Mouse (Mus musculus) cerebellum, adult 18-20 months (tissue): ENCODE data around the gene Plekhm3.

Experiments used
- DNase-seq, 2 experiments: peaks; one replicate each; pipeline ENCODE4 v3.0.0; 2021

The Plekhm3 gene

DNA sequence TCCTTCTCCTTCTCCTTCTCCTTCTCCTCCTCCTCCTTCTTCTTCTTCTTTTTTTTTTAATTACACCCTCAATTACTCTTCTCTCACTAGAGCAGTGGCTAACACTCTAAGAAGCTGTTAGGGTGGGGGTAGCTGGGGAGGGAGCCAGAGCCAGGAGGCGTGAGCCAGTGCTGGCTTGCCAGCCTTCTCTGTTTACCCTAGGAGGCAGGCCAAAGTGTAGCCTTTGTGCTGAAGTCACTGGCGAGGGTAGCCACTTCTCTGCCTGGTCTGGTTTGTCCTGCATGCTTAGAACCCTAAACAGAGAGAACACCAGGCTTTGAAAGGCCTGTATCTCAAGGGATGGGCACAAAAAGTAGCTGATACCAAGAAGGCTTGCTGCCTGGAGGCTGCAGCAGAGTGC is 199.4 kb downstream of the Plekhm3 start:
- DNase-seq = no peak

DNA sequence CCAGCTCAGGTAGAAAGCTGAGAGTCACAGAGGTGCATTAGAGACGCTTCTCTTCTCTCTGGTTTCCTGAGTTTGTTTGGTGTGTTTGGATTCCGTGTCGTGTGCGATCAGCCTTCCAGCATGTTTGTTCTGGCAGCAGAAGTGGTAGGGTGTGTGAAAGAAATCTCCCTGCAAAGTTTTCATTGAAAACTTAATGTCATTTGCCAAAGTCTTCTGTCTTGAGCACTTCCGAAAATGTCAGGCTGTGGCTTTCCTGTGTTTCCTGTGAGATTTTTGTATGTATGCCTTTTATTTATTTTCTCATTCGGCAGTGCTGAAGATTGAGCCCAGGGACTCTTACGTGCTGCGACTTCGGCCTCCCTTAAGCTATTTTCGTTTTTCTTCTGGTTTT is 200.0 kb downstream of the Plekhm3 start:
- no peak for DNase-seq

DNA sequence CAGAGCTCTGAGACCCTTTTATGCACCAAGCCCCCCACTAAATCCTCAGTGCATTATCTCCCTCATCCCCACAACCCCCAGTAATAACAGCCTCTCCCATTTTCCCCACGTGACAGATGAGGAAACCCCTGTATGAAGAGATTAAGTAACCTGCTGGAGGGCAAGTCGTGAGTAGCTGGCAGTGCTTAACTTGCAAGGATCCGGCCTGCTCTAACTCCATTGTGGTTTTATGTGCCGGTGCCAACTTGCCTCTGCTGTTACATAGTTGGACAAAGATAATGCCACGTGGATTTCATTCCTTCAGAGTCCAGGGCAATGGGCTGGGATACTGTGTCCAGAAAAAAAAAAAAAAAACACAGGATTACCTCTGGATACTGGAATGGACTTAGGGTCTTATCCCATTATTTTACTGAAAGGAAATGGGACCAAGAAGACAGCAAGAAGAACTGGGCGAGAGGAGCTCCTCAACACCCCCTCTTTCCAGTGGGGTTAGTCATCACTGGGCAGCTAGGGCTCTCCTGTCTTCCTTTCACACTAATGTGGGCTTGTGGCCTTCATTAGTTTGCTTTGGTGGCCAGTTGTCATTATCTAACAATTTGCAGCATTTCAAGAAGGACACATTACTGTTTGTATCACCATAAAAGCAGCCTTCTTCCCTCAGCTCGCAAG is 200.5 kb downstream of the Plekhm3 start:
- no peak for DNase-seq

DNA sequence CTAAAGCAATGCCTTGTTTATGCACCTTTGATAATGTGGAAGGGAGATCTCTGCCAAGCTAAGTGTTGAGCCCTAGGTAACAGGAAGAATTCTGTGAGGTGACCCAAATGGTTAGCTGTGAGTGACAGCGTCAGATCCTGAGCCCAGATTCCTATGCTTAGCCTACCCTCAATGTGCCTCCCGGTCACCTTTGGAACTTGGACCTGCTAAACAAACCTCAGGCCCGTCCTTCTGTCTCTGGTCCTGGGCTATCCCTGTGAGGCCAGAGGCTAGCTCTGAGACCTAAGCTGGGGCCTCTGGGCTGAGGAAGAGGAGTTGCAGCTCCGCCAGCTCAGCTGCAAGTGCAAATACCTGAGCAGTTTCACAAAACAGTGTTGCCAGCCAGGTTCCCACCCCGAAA is 202.0 kb downstream of the Plekhm3 start:
- DNase-seq = no peak

DNA sequence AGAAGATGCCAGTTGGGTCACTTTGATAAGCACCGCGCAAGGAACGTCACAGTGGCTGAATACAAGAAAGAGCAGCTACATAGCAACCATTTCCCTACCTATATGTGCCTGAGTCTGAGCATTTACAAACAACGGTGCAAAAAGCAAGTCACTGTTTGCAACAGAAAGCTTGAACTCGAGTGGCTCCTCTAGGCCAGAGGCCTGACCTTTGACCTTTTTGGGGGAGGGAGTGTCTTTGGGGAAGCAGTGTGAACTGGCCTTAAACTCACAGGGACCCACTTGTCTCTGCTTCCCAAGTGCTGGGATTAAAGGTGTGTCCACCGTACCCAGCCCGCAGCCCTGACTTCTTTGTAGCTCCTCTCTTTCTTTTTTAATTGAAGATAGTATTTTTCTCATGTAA is 203.0 kb downstream of the Plekhm3 start:
- no peak for DNase-seq

DNA sequence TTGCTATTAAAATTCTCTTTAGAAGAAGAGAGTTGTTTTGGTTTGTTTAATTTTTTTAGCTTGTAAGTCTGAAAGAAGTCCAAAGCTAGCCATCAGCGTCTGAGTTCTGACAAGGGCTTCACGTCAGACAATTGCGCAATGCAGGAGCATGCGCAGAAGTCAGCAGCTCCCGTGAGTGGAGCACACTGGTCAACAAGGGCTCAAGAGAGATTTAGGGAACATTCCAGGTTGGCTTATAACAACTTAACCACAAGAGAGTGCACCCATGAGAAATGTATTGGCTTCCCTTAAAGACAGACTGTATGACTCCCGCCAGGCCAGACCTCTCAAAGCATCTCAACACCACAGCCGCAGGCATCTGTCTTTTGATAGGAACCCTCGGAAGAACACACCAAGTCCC is 203.5 kb downstream of the Plekhm3 start:
- no peak for DNase-seq

DNA sequence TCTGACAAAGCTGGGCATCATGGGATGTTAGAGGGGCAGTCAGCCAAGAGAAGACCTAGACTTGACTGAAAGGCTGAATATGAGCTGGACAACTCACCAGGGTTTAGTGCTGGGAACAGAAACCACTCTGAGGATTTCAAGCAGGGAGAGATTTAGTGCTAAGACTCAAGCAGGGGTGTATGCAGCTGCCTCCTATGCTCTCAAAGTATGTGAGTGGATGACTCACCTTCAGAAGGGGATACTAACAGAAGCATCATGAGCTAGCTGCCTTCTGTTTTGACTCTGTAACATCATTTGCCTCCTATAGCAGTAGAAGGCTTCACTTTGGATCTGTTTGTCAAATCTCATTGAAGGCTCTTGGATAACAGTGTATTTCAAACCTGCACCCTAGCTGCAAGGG is 212.0 kb downstream of the Plekhm3 start:
- no peak for DNase-seq

DNA sequence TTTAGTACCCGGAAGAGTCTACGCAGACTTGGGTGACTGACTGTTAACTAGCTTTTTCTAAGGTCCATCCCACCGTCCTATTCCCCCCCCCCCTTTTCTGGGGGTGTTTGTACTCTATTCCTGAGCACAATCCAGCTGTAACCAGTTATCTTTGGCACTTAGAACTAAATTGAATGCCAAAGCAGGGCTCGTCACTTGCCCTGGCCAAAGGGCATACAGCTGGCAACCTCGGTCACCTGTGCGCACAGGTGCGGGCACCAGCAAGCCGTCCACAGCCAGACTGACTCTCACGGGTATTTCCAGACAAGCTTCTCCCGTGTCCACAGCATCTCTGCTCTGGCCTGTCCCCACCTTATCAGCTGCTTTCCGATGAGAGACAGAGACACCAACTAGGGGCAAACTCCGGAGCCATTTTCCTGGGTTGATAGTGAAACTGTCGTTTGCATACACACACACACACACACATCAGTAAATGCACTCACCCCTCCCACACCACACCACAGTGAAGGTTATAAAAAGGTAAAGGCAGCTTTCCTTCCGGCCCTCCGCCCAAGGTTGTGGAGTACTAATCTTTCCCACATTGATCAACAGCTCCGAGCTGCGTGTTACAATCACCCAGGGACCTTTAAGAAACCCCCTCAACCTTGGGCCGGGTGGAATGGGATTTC is 213.7 kb downstream of the Plekhm3 start:
- DNase-seq = no peak

DNA sequence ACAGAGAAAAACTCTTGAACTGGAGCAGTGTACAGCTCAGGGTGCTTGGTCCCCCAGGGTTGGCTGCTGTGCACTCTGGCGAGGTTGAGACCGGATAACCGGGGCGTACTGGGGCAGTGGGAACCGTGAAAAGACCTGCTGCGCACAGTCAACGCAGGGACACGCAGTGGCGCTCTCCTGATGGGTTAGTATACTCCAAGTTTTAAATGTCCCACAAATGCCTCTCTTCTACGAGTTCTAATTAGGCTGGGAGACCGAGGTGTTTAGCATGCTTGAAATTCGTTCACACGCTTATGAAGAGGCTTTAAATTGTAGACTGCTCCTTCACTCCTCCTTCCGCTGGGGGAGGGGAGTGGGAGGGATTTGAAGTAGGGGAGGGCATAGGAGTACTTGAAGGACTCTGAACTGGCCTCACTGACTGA is 218.0 kb downstream of the Plekhm3 start:
- DNase-seq = peak; percentile 8 to 9

DNA sequence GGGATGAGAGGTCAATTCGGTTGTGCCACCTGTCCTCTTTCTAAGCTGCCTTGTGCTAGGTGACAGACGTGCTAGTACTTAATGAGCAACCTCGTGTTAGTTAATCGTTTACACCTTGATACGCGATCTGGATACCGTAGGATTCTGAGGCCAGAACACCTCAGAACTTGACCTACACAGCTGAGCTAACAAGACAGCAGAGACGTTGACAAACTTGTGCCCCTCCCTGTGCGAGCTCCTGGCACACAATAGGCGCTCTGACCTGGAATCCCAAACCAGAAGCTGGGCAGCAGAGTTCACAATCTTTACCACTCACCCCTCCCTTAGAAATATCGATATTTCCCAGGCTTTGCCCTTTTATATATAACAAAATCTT is 218.5 kb downstream of the Plekhm3 start:
- peak in 1 of 2 experiments; percentile 12 for DNase-seq

DNA sequence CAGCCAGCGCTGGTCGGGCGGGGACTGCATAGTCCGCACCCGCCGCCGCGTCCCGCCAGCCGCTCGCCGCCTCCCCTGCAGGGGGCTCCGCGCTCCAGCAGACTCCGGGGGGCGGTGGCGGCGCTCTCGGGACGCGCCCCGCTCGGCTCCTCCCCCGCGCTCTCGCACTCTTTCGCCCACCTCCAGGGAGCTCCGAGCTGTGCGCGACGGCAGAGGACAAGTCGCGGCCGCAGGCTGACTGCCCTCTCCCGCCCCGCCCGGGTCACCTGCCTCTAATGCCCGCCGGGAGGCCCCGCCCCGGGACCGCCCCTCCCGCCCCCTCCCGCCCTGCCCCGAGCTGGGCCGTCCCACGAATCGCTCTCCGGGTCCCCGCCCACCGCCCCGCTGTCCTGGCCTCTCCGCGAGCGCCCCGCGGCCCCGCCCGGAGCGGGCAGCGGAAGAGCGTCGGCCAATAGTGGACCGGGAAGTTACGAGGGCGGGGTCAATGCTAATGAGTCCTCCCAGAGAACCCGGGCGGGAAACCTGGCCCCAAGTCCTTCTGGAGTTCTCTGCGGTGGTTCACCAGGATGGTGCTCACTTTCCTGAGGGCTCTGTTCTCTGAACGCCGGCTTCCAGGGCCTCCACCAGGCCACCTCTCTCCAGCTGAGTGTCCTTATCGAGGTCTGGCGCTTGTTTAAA is 219.0 kb downstream of the Plekhm3 start, which contains the start of gene Fzd5:
TSS of gene Fzd5 (minus strand) at position 250 of the 678 bp plus-strand sequence.
- peak; percentile 85 to 87 for DNase-seq

DNA sequence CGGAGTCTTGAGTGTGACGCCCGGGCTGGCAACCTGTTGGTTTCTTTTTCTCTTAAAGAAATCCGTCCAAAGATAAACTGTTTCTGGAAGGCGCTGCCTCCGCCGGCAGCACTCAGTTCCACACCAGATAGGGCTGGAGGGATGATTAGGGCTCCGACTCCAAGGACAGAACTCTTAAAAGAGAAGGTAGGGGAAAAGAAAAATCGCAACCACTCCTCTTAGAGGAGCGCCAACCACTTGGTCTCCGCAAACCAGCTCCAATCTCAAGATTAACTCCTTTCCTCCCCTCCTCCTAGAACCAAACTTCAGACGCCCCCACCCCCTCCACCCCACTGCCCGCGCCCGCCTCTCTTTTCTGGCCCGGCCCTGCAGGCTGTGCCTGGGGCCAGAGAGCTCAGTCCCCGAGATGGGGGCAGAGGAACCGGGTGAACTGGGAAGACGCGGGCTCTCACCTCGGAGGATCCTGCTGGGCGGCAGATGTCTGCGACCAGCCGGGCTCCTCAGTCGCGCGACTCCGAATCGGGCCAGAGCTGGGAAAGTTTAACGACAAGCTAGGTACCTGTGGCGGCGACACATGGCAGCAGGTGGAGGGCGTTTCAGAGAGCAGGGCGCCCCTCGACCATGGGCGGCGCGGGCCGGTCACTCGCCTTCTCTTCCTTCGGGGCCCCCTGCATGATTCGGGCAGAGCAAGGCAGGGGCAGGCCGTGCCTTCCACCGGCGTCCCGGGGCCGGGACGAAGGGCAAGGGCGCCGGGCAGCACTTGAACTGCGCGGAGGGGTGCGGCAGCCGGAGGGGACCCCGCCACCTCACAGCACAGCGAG is 219.7 kb downstream of the Plekhm3 start:
- DNase-seq = peak; percentile 42 to 45
